Mouse (Mus musculus): ENCODE results near the gene Ulk4. TPM values are rescaled to one million over a fixed set of nuclear protein-coding genes. Genes with fewer than 3 reads are reported as not detected.

Ulk4 gene
- polyA plus RNA-seq, 1 experiment from 2014 or later = 167 TPM

GRCm38 (mm10) chr9:121276745-121277117 is 266 bp downstream of the Ulk4 start:
- peak overlapping the region; percentile 83 for H3K4me2 ChIP-seq (replicated peaks)
- peaks cover 13% of the 10 kb centered on the region; the same call in 1 of the 2 replicates for H3K4me1 ChIP-seq
- no peak overlapping the region for H3K27ac ChIP-seq
- H3K9me3 ChIP-seq = no peaks in the 10 kb centered on the region
- H3K4me3 ChIP-seq = peak overlapping the region; percentile 67
- no peaks in the 10 kb centered on the region for H3K36me3 ChIP-seq
- H3K9ac ChIP-seq = peak overlapping the region; percentile 70
- WGBS = 17% methylated on average over 15 of the region's 15 CpGs
- 0 out of 2 replicates have a peak, but pooled peaks have one; percentile 2 for ATAC-seq (ENCODE audit: low FRiP score, low read depth)
- H3K27me3 ChIP-seq = no peaks in the 10 kb centered on the region

GRCm38 (mm10) chr9:121271561-121271960 is 5.4 kb downstream of the Ulk4 start:
- Histone ChIP-seq H3K4me2 (replicated peaks) (no peak overlapping the region), H3K9me3 (no peaks in the 10 kb centered on the region), H3K27me3 (no peaks in the 10 kb centered on the region), H3K36me3 (no peaks in the 10 kb centered on the region), H3K4me1 (peaks cover 3% of the 10 kb centered on the region; the same call in 1 of the 2 replicates), H3K27ac (no peak overlapping the region), H3K4me3 (no peak overlapping the region), H3K9ac (no peak overlapping the region)
- 65% methylated on average over 4 of the region's 4 CpGs for WGBS
- no peak for ATAC-seq (ENCODE audit: low FRiP score, low read depth)

- Histone ChIP-seq H3K27me3 (no peaks in the 10 kb centered on the region), H3K4me3 (no peak overlapping the region), H3K27ac (no peak overlapping the region), H3K9ac (no peak overlapping the region), H3K4me2 (replicated peaks) (no peak overlapping the region), H3K4me1 (no peaks in the 10 kb centered on the region), H3K9me3 (no peaks in the 10 kb centered on the region), H3K36me3 (no peaks in the 10 kb centered on the region)
- WGBS = 84% methylated on average over 1 of the region's 1 CpGs
- ATAC-seq (ENCODE audit: low FRiP score, low read depth) = no peak
These were observed 5.8 kb downstream of the Ulk4 start for GRCm38 (mm10) chr9:121271149-121271548.

GRCm38 (mm10) chr9:121265307-121265706 is 11.7 kb downstream of the Ulk4 start:
- H3K27me3 ChIP-seq = no peaks in the 10 kb centered on the region
- H3K27ac ChIP-seq = no peak overlapping the region
- H3K9me3 ChIP-seq = no peaks in the 10 kb centered on the region
- no peak for ATAC-seq (ENCODE audit: low FRiP score, low read depth)
- no peak overlapping the region for H3K4me2 ChIP-seq (replicated peaks)
- H3K36me3 ChIP-seq = peaks cover 12% of the 10 kb centered on the region
- no peaks in the 10 kb centered on the region for H3K4me1 ChIP-seq
- H3K4me3 ChIP-seq = no peak overlapping the region
- H3K9ac ChIP-seq = no peak overlapping the region
- WGBS = 84% methylated on average over 10 of the region's 10 CpGs

GRCm38 (mm10) chr9:121257106-121257505 is 19.9 kb downstream of the Ulk4 start:
- H3K27ac ChIP-seq = no peak overlapping the region

DNA sequence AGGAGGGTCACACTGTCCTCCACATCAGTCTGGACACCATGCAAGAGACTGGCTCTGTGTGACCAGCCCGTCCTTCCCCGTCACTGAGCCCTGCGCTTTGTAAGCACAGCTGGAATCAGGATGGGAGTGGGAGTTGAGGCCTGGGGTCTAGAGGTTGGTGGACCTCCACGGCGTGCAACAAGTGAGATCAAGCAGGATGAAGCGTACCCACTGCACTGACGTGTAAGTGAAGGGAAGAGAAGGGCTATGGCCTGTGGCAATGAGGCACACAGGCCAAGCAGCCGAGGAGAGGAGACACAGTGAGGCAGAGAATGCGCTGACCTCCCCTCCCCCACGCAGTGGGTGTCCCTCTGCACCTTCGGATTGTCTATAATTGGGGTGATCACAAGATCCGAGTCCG is 22.2 kb downstream of the Ulk4 start:
- Histone ChIP-seq H3K4me1 (no peaks in the 10 kb centered on the region), H3K9ac (no peak overlapping the region), H3K9me3 (no peaks in the 10 kb centered on the region), H3K27ac (no peak overlapping the region), H3K36me3 (peaks cover 11% of the 10 kb centered on the region; the same call in 1 of the 2 replicates), H3K4me3 (no peak overlapping the region), H3K27me3 (no peaks in the 10 kb centered on the region), H3K4me2 (replicated peaks) (no peak overlapping the region)
- no peak for ATAC-seq (ENCODE audit: low FRiP score, low read depth)
- 95% methylated on average over 13 of the region's 13 CpGs for WGBS

More at GRCm38 (mm10) chr9:121257106-121257505, 19.9 kb downstream of the Ulk4 start:
- H3K4me2 ChIP-seq (replicated peaks) = no peak overlapping the region
- 0 out of 2 replicates have a peak, but pooled peaks cover 11% of the 10 kb centered on the region for H3K36me3 ChIP-seq
- ATAC-seq (ENCODE audit: low FRiP score, low read depth) = no peak
- H3K4me3 ChIP-seq = no peak overlapping the region
- H3K9me3 ChIP-seq = no peaks in the 10 kb centered on the region
- no peaks in the 10 kb centered on the region for H3K27me3 ChIP-seq
- WGBS = 77% methylated on average over 9 of the region's 9 CpGs
- no peak overlapping the region for H3K9ac ChIP-seq
- no peaks in the 10 kb centered on the region for H3K4me1 ChIP-seq

- Histone ChIP-seq H3K4me3 (no peak overlapping the region), H3K9ac (no peak overlapping the region), H3K27ac (no peak overlapping the region), H3K36me3 (peaks cover 11% of the 10 kb centered on the region; the same call in 1 of the 2 replicates), H3K4me2 (replicated peaks) (no peak overlapping the region), H3K4me1 (no peaks in the 10 kb centered on the region), H3K9me3 (no peaks in the 10 kb centered on the region), H3K27me3 (no peaks in the 10 kb centered on the region)
- ATAC-seq (ENCODE audit: low FRiP score, low read depth) = no peak
- WGBS = 74% methylated on average over 2 of the region's 2 CpGs
These were observed 23.0 kb downstream of the Ulk4 start for GRCm38 (mm10) chr9:121253983-121254382.

DNA sequence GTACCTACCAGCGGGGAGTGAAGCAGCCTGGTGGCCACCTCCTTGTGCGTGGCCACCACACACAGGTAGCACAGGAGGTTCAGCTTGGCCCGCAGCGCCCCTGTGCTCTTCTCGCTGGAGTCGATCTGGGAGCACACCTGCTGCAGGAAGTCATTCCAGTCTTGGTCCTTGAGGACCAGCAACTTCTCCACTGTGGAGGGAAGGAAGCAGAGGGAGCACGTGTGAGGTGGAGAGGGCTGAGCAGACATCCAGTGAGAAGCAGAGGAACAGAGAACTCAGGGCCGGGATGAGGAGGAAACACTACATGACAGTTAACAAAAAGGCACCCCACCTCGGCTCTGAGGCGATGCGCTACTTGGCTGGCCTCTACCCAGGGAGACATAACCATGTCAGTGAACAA is 26.1 kb downstream of the Ulk4 start:
- H3K4me3 ChIP-seq = no peak overlapping the region
- 91% methylated on average over 11 of the region's 11 CpGs for WGBS
- H3K27me3 ChIP-seq = no peaks in the 10 kb centered on the region
- no peaks in the 10 kb centered on the region for H3K4me1 ChIP-seq
- no peaks in the 10 kb centered on the region for H3K9me3 ChIP-seq
- no peak for ATAC-seq (ENCODE audit: low FRiP score, low read depth)
- H3K27ac ChIP-seq = no peak overlapping the region
- H3K36me3 ChIP-seq = peaks cover 11% of the 10 kb centered on the region; the same call in 1 of the 2 replicates
- H3K4me2 ChIP-seq (replicated peaks) = no peak overlapping the region
- no peak overlapping the region for H3K9ac ChIP-seq

DNA sequence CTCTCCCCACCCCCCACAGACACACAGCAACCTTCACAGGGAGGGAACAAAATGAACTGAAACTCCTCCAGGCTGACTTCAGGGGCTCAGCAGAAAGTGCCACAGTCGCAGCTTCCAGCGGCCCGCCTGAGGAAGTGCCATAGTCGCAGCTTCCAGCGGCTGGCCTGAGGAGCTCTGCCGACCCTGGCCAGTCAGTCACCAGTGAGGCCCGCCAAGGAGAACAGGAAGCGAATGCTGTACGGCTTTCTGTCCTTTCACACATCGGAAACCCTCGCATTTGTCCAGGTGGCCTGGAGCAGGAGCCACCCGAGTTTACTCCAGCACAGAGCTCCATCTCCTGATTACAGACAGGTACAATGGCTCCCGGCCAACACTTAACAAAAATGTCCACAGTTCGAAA is 27.2 kb downstream of the Ulk4 start:
- peaks cover 9% of the 10 kb centered on the region; the same call in 1 of the 2 replicates for H3K36me3 ChIP-seq
- no peaks in the 10 kb centered on the region for H3K27me3 ChIP-seq
- H3K4me3 ChIP-seq = no peak overlapping the region
- H3K9ac ChIP-seq = no peak overlapping the region
- no peak overlapping the region for H3K4me2 ChIP-seq (replicated peaks)
- 47% methylated on average over 14 of the region's 14 CpGs for WGBS
- H3K4me1 ChIP-seq = no peaks in the 10 kb centered on the region
- ATAC-seq (ENCODE audit: low FRiP score, low read depth) = no peak
- H3K9me3 ChIP-seq = no peaks in the 10 kb centered on the region
- H3K27ac ChIP-seq = no peak overlapping the region

- no peak overlapping the region for H3K27ac ChIP-seq
- WGBS = 66% methylated on average over 12 of the region's 12 CpGs
- ATAC-seq (ENCODE audit: low FRiP score, low read depth) = 0 out of 2 replicates have a peak, but pooled peaks have one; percentile 36
These were observed 28.8 kb downstream of the Ulk4 start for GRCm38 (mm10) chr9:121247956-121248775.

DNA sequence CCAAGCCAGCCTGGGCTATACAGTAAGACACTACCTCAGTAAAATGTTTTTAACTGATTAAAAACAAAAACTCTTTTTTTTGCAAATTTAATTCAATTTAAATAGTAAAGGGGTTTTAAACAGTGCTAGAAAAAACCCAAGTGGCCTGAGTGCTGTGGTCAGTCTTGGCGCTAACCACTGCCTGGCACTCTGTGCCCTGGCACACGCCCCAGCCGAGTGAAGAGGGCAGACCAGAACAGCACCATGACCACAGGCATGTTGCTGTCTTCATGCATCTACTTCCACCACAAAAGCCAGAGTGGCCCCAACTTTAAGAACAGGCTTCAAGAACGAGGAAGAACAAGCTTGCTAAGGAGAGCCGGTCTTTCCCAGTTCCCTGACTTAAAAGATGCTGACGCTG is 29.9 kb downstream of the Ulk4 start:
- WGBS = 79% methylated on average over 6 of the region's 6 CpGs

More at GRCm38 (mm10) chr9:121247956-121248775, 28.8 kb downstream of the Ulk4 start:
- H3K27me3 ChIP-seq = no peaks in the 10 kb centered on the region
- no peak overlapping the region for H3K9ac ChIP-seq
- peaks cover 10% of the 10 kb centered on the region; the same call in 1 of the 2 replicates for H3K36me3 ChIP-seq
- H3K4me3 ChIP-seq = no peak overlapping the region
- no peaks in the 10 kb centered on the region for H3K4me1 ChIP-seq
- no peaks in the 10 kb centered on the region for H3K9me3 ChIP-seq
- H3K4me2 ChIP-seq (replicated peaks) = no peak overlapping the region

GRCm38 (mm10) chr9:121242331-121242730 is 34.7 kb downstream of the Ulk4 start:
- H3K9me3 ChIP-seq = no peaks in the 10 kb centered on the region
- ATAC-seq (ENCODE audit: low FRiP score, low read depth) = no peak
- no peak overlapping the region for H3K4me3 ChIP-seq
- 89% methylated on average over 6 of the region's 6 CpGs for WGBS
- H3K4me2 ChIP-seq (replicated peaks) = no peak overlapping the region
- H3K9ac ChIP-seq = no peak overlapping the region
- H3K27ac ChIP-seq = no peak overlapping the region
- 0 out of 2 replicates have a peak, but pooled peaks cover 3% of the 10 kb centered on the region for H3K36me3 ChIP-seq
- H3K27me3 ChIP-seq = peaks cover 2% of the 10 kb centered on the region; the same call in 1 of the 2 replicates
- no peaks in the 10 kb centered on the region for H3K4me1 ChIP-seq

More for the DNA sequence above, 29.9 kb downstream of the Ulk4 start:
- no peak for ATAC-seq (ENCODE audit: low FRiP score, low read depth)
- H3K36me3 ChIP-seq = peaks cover 10% of the 10 kb centered on the region; the same call in 1 of the 2 replicates
- H3K4me2 ChIP-seq (replicated peaks) = no peak overlapping the region
- no peak overlapping the region for H3K4me3 ChIP-seq
- H3K9me3 ChIP-seq = no peaks in the 10 kb centered on the region
- no peak overlapping the region for H3K9ac ChIP-seq
- H3K4me1 ChIP-seq = no peaks in the 10 kb centered on the region
- H3K27ac ChIP-seq = no peak overlapping the region
- no peaks in the 10 kb centered on the region for H3K27me3 ChIP-seq

Measured in limb, embryonic 13.5 days (tissue).